Mouse (Mus musculus): Measurements from ENCODE around the gene Fbf1. TPM values are rescaled to one million over a fixed set of nuclear protein-coding genes. Genes with fewer than 3 reads are reported as not detected.

Gene Fbf1
- 38.7 and 45.6 TPM in 2 replicates for polyA plus RNA-seq (2015; fragmentation: Nextera tagmentation; extraction: Ambion mirVana)

GRCm38 (mm10) chr11:116167884-116168439 lies at the start of gene Fbf1:
Fbf1 (minus strand) TSS chr11:116168166.
- peak within 1 kb of the TSS; percentile 95 for H3K9ac ChIP-seq (replicated peaks; ENCODE audit: low read length)
- peak within 1 kb of the TSS; percentile 79 for H3K4me3 ChIP-seq (ENCODE audit: low read length)
- peaks cover 26% of the 10 kb centered on the region for H3K4me1 ChIP-seq (ENCODE audit: insufficient read depth, low read length)
- no peaks in the 10 kb centered on the region for H3K9me3 ChIP-seq (ENCODE audit: low read length)
- peak within 1 kb of the TSS; percentile 92 for H3K4me2 ChIP-seq (replicated peaks; ENCODE audit: low read depth, low read length)
- peak within 1 kb of the TSS; percentile 95 for H3K27ac ChIP-seq (ENCODE audit: low read length)
- WGBS: 0% methylated on average over 40 of the region's 40 CpGs
- peaks cover 7% of the 10 kb centered on the region for H3K36me3 ChIP-seq (ENCODE audit: insufficient read depth, low read length)
- H3K27me3 ChIP-seq (ENCODE audit: insufficient read depth, low read length): no peaks in the 10 kb centered on the region
- ATAC-seq (ENCODE audit: low FRiP score, low TSS enrichment): peak; percentile 96

- ATAC-seq (ENCODE audit: low FRiP score, low TSS enrichment): no peak
- peaks cover 18% of the 10 kb centered on the region for H3K4me1 ChIP-seq (ENCODE audit: insufficient read depth, low read length)
- WGBS: 74% methylated on average over 11 of the region's 11 CpGs
- H3K9me3 ChIP-seq (ENCODE audit: low read length): peaks cover 2% of the 10 kb centered on the region; the same call in 1 of the 2 replicates
- H3K9ac ChIP-seq (replicated peaks; ENCODE audit: low read length): no peak overlapping the region
- no peak overlapping the region for H3K4me2 ChIP-seq (replicated peaks; ENCODE audit: low read depth, low read length)
- no peak overlapping the region for H3K4me3 ChIP-seq (ENCODE audit: low read length)
- no peak overlapping the region for H3K27ac ChIP-seq (ENCODE audit: low read length)
- H3K27me3 ChIP-seq (ENCODE audit: insufficient read depth, low read length): 0 out of 2 replicates have a peak, but pooled peaks cover 4% of the 10 kb centered on the region
- peaks cover 6% of the 10 kb centered on the region; the same call in 1 of the 2 replicates for H3K36me3 ChIP-seq (ENCODE audit: insufficient read depth, low read length)
Measured at GRCm38 (mm10) chr11:116216549-116216948, 48.6 kb upstream of the Fbf1 start.

- no peak for ATAC-seq (ENCODE audit: low FRiP score, low TSS enrichment)
- Histone ChIP-seq H3K27me3 (ENCODE audit: insufficient read depth, low read length) (0 out of 2 replicates have a peak, but pooled peaks cover 1% of the 10 kb centered on the region), H3K4me2 (replicated peaks; ENCODE audit: low read depth, low read length) (no peak overlapping the region), H3K4me1 (ENCODE audit: insufficient read depth, low read length) (peaks cover 18% of the 10 kb centered on the region), H3K9ac (replicated peaks; ENCODE audit: low read length) (no peak overlapping the region), H3K36me3 (ENCODE audit: insufficient read depth, low read length) (peaks cover under 1% of the 10 kb centered on the region; the same call in 1 of the 2 replicates), H3K4me3 (ENCODE audit: low read length) (no peak overlapping the region), H3K9me3 (ENCODE audit: low read length) (no peaks in the 10 kb centered on the region), H3K27ac (ENCODE audit: low read length) (no peak overlapping the region)
- WGBS: 89% methylated on average over 6 of the region's 6 CpGs
Measured at GRCm38 (mm10) chr11:116215991-116216390, 48.0 kb upstream of the Fbf1 start.

GRCm38 (mm10) chr11:116215181-116215580 lies 47.2 kb upstream of the Fbf1 start:
- H3K4me3 ChIP-seq (ENCODE audit: low read length): no peak overlapping the region
- H3K36me3 ChIP-seq (ENCODE audit: insufficient read depth, low read length): no peaks in the 10 kb centered on the region
- H3K27me3 ChIP-seq (ENCODE audit: insufficient read depth, low read length): no peaks in the 10 kb centered on the region
- WGBS: 75% methylated on average over 7 of the region's 7 CpGs
- no peak overlapping the region for H3K4me2 ChIP-seq (replicated peaks; ENCODE audit: low read depth, low read length)
- no peaks in the 10 kb centered on the region for H3K9me3 ChIP-seq (ENCODE audit: low read length)
- ATAC-seq (ENCODE audit: low FRiP score, low TSS enrichment): no peak
- peaks cover 18% of the 10 kb centered on the region for H3K4me1 ChIP-seq (ENCODE audit: insufficient read depth, low read length)
- no peak overlapping the region for H3K9ac ChIP-seq (replicated peaks; ENCODE audit: low read length)
- H3K27ac ChIP-seq (ENCODE audit: low read length): no peak overlapping the region

GRCm38 (mm10) chr11:116213877-116214510 lies 46.0 kb upstream of the Fbf1 start:
- 77% methylated on average over 13 of the region's 13 CpGs for WGBS
- Histone ChIP-seq H3K9ac (replicated peaks; ENCODE audit: low read length) (no peak overlapping the region), H3K36me3 (ENCODE audit: insufficient read depth, low read length) (no peaks in the 10 kb centered on the region), H3K4me3 (ENCODE audit: low read length) (no peak overlapping the region), H3K9me3 (ENCODE audit: low read length) (no peaks in the 10 kb centered on the region), H3K27me3 (ENCODE audit: insufficient read depth, low read length) (no peaks in the 10 kb centered on the region), H3K27ac (ENCODE audit: low read length) (no peak overlapping the region), H3K4me1 (ENCODE audit: insufficient read depth, low read length) (peaks cover 10% of the 10 kb centered on the region), H3K4me2 (replicated peaks; ENCODE audit: low read depth, low read length) (no peak overlapping the region)
- no peak for ATAC-seq (ENCODE audit: low FRiP score, low TSS enrichment)

- Histone ChIP-seq H3K9ac (replicated peaks; ENCODE audit: low read length) (no peak overlapping the region), H3K4me2 (replicated peaks; ENCODE audit: low read depth, low read length) (no peak overlapping the region), H3K27me3 (ENCODE audit: insufficient read depth, low read length) (no peaks in the 10 kb centered on the region), H3K36me3 (ENCODE audit: insufficient read depth, low read length) (no peaks in the 10 kb centered on the region), H3K4me1 (ENCODE audit: insufficient read depth, low read length) (no peaks in the 10 kb centered on the region; the same call in 1 of the 2 replicates), H3K9me3 (ENCODE audit: low read length) (no peaks in the 10 kb centered on the region), H3K27ac (ENCODE audit: low read length) (no peak overlapping the region), H3K4me3 (ENCODE audit: low read length) (no peak overlapping the region)
- no peak for ATAC-seq (ENCODE audit: low FRiP score, low TSS enrichment)
- WGBS: 92% methylated on average over 6 of the region's 6 CpGs
Measured at GRCm38 (mm10) chr11:116212847-116213246, 44.9 kb upstream of the Fbf1 start.

- Histone ChIP-seq H3K27ac (ENCODE audit: low read length) (no peak overlapping the region), H3K9me3 (ENCODE audit: low read length) (no peaks in the 10 kb centered on the region), H3K9ac (replicated peaks; ENCODE audit: low read length) (no peak overlapping the region), H3K4me1 (ENCODE audit: insufficient read depth, low read length) (no peaks in the 10 kb centered on the region), H3K27me3 (ENCODE audit: insufficient read depth, low read length) (no peaks in the 10 kb centered on the region), H3K4me2 (replicated peaks; ENCODE audit: low read depth, low read length) (no peak overlapping the region), H3K36me3 (ENCODE audit: insufficient read depth, low read length) (peaks cover 9% of the 10 kb centered on the region), H3K4me3 (ENCODE audit: low read length) (no peak overlapping the region)
- 61% methylated on average over 5 of the region's 5 CpGs for WGBS
- ATAC-seq (ENCODE audit: low FRiP score, low TSS enrichment): no peak
Measured at GRCm38 (mm10) chr11:116210696-116211095, 42.7 kb upstream of the Fbf1 start.

- ATAC-seq (ENCODE audit: low FRiP score, low TSS enrichment): peak; percentile 46; the same call in 1 of the 2 replicates
- Histone ChIP-seq H3K4me2 (replicated peaks; ENCODE audit: low read depth, low read length) (no peak overlapping the region), H3K27ac (ENCODE audit: low read length) (no peak overlapping the region), H3K9ac (replicated peaks; ENCODE audit: low read length) (no peak overlapping the region), H3K9me3 (ENCODE audit: low read length) (no peaks in the 10 kb centered on the region), H3K27me3 (ENCODE audit: insufficient read depth, low read length) (no peaks in the 10 kb centered on the region), H3K4me3 (ENCODE audit: low read length) (no peak overlapping the region), H3K4me1 (ENCODE audit: insufficient read depth, low read length) (no peaks in the 10 kb centered on the region), H3K36me3 (ENCODE audit: insufficient read depth, low read length) (peaks cover 12% of the 10 kb centered on the region)
- 52% methylated on average over 8 of the region's 8 CpGs for WGBS
Measured at GRCm38 (mm10) chr11:116209257-116209656, 41.3 kb upstream of the Fbf1 start.

- Histone ChIP-seq H3K36me3 (ENCODE audit: insufficient read depth, low read length) (peaks cover 13% of the 10 kb centered on the region), H3K9ac (replicated peaks; ENCODE audit: low read length) (no peak overlapping the region), H3K27ac (ENCODE audit: low read length) (no peak overlapping the region), H3K4me3 (ENCODE audit: low read length) (no peak overlapping the region), H3K27me3 (ENCODE audit: insufficient read depth, low read length) (no peaks in the 10 kb centered on the region), H3K9me3 (ENCODE audit: low read length) (no peaks in the 10 kb centered on the region), H3K4me2 (replicated peaks; ENCODE audit: low read depth, low read length) (no peak overlapping the region), H3K4me1 (ENCODE audit: insufficient read depth, low read length) (no peaks in the 10 kb centered on the region)
- no peak for ATAC-seq (ENCODE audit: low FRiP score, low TSS enrichment)
- WGBS: 78% methylated on average over 3 of the region's 3 CpGs
Measured at GRCm38 (mm10) chr11:116208660-116209059, 40.7 kb upstream of the Fbf1 start.

- no peak for ATAC-seq (ENCODE audit: low FRiP score, low TSS enrichment)
- Histone ChIP-seq H3K4me2 (replicated peaks; ENCODE audit: low read depth, low read length) (no peak overlapping the region), H3K9ac (replicated peaks; ENCODE audit: low read length) (no peak overlapping the region), H3K27me3 (ENCODE audit: insufficient read depth, low read length) (no peaks in the 10 kb centered on the region), H3K36me3 (ENCODE audit: insufficient read depth, low read length) (peaks cover 17% of the 10 kb centered on the region), H3K27ac (ENCODE audit: low read length) (no peak overlapping the region), H3K9me3 (ENCODE audit: low read length) (no peaks in the 10 kb centered on the region), H3K4me1 (ENCODE audit: insufficient read depth, low read length) (no peaks in the 10 kb centered on the region), H3K4me3 (ENCODE audit: low read length) (no peak overlapping the region)
- 80% methylated on average over 4 of the region's 4 CpGs for WGBS
Measured at GRCm38 (mm10) chr11:116206678-116207077, 38.7 kb upstream of the Fbf1 start.
